Mouse (Mus musculus): ENCODE results near the gene Tmem132a. TPM values are rescaled to one million over a fixed set of nuclear protein-coding genes. Genes with fewer than 3 reads are reported as not detected.

Tmem132a gene
- total and polyA plus RNA-seq, 3 experiments, result 0.01 to 2.3 (median 0.27) TPM

DNA sequence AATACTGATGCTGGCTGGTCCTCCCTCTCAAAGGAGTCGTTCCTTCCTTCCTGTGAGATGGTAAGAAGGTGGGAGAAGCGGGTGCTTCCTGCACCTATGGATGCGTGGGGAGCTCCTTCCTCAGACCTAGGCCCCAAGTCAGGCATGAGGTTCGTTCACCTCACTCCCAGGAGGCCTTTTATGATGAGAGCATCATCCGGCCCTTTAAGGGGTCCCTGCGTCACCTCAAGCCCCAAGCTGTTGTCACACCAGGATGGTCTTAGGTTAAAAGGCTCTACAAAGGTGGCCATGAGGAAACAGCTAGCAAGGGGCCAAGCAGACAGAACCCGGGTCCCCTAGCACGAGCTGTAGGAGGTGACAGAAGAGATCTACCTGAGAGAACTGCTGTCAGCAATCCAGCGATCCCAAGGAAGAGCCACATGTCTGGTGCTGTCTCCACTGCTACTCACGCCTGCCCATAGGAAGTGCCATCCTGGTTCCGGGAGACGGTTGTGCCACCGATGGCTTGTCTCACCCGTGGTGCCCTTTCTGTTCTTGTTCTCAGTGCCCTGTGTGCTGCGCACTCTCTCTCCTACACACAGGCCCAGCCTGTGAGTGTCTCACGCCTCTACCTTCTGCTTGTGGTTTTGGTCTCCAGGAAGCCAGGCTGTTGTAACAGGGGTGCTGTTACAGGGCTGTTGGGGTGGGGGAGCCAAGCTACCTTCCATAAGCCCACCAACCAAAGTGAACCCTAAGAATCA, 40.1 kb downstream of the Tmem132a start, which contains the start of gene Cd6:
TSS of gene Cd6 (minus strand) at position 623 of the 740 bp plus-strand sequence.
- DNase-seq (ENCODE audit: low spot score), result no peak
- no peak for ATAC-seq (ENCODE audit: extremely low read depth, insufficient number of reproducible peaks, low FRiP score, poor library complexity, severe bottlenecking)
- H3K4me1 ChIP-seq (ENCODE audit: insufficient read depth, low read depth, low read length), result peaks cover 5% of the 10 kb centered on the region; the same call in 1 of the 2 replicates
- peaks cover 15% of the 10 kb centered on the region for H3K27me3 ChIP-seq (ENCODE audit: insufficient read depth, low read length)
- H3K9me3 ChIP-seq (replicated peaks), result no peaks in the 10 kb centered on the region
- no peak within 1 kb of the TSS for H3K4me3 ChIP-seq (ENCODE audit: low read depth, low read length)
- TF ChIP-seq TAL1 (conservative IDR thresholded peaks at IDR 0.05; ENCODE audit: low read depth, low read length), result no peak
- no peaks in the 10 kb centered on the region for H3K36me3 ChIP-seq (replicated peaks)

DNA sequence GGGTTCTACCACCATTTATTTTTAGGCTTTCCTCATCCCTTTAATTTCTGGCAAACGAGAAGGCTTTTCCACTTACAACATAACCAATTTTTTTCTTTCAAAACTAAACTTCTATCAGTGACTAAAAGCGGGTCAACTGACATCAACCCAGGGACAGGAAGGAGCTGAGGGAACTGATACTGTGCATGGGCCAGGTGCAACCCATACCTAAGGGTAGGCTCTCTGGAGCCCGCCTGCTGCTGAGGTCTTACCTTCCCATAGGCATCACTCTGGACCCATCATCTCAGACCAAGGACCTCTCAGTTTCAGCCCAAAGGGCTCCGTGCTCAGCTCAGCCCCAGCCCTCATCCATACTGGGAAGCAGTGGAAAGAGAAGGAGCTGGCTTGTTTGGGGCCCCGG, 41.4 kb downstream of the Tmem132a start:
- TF ChIP-seq POLR2AphosphoS5 (IDR thresholded peaks at IDR 0.05; ENCODE audit: insufficient replicate concordance, low read depth, low read length) (no peak), GATA1 (IDR thresholded peaks at IDR 0.05; ENCODE audit: borderline replicate concordance, low read length) (no peak), GATA2 (IDR thresholded peaks at IDR 0.05; ENCODE audit: borderline replicate concordance, low read depth, low read length) (no peak), TAL1 (conservative IDR thresholded peaks at IDR 0.05; ENCODE audit: low read depth, low read length) (no peak), CTCF (IDR thresholded peaks at IDR 0.05; ENCODE audit: low read depth, low read length) (no peak)
- Histone ChIP-seq H3K36me3 (replicated peaks) (no peaks in the 10 kb centered on the region), H3K4me3 (ENCODE audit: low read depth, low read length) (no peak overlapping the region), H3K27me3 (ENCODE audit: insufficient read depth, low read length) (peaks cover 7% of the 10 kb centered on the region), H3K9me3 (replicated peaks) (no peaks in the 10 kb centered on the region), H3K4me1 (ENCODE audit: insufficient read depth, low read depth, low read length) (peaks cover 5% of the 10 kb centered on the region; the same call in 1 of the 2 replicates)
- ATAC-seq (ENCODE audit: extremely low read depth, insufficient number of reproducible peaks, low FRiP score, poor library complexity, severe bottlenecking), result no peak
- DNase-seq (ENCODE audit: low spot score), result no peak

DNA sequence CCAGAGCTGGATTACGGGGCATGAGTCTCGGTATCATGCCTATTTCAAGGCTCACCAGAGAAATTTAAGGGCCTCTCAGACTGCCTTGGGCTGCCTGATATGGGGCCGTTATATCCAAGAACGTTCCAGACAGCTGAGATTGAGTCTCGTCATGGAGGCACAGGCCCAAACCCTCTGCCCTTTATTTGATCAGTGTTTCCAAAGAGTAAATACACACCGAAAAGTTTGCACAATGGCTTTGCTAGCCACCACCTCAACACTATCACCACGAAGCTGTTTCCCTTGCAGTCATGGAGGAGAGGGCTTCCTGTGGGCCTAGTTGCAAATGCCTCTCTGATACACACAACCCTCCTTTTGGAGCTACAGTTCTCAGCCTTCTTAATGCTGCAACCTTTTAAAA, 45.7 kb downstream of the Tmem132a start:
- H3K36me3 ChIP-seq (replicated peaks), result no peaks in the 10 kb centered on the region
- ATAC-seq (ENCODE audit: extremely low read depth, insufficient number of reproducible peaks, low FRiP score, poor library complexity, severe bottlenecking) (no peak), DNase-seq (ENCODE audit: low spot score) (no peak)
- no peaks in the 10 kb centered on the region for H3K9me3 ChIP-seq (replicated peaks)
- no peak for TF ChIP-seq GATA1 (IDR thresholded peaks at IDR 0.05; ENCODE audit: borderline replicate concordance, low read length)
- no peak for TF ChIP-seq CTCF (IDR thresholded peaks at IDR 0.05; ENCODE audit: low read depth, low read length)
- no peak for TF ChIP-seq TAL1 (conservative IDR thresholded peaks at IDR 0.05; ENCODE audit: low read depth, low read length)
- TF ChIP-seq POLR2AphosphoS5 (IDR thresholded peaks at IDR 0.05; ENCODE audit: insufficient replicate concordance, low read depth, low read length), result no peak
- no peak for TF ChIP-seq GATA2 (IDR thresholded peaks at IDR 0.05; ENCODE audit: borderline replicate concordance, low read depth, low read length)
- H3K27me3 ChIP-seq (ENCODE audit: insufficient read depth, low read length), result no peaks in the 10 kb centered on the region; the same call in 1 of the 2 replicates
- no peaks in the 10 kb centered on the region for H3K4me1 ChIP-seq (ENCODE audit: insufficient read depth, low read depth, low read length)
- H3K4me3 ChIP-seq (ENCODE audit: low read depth, low read length), result no peak overlapping the region

DNA sequence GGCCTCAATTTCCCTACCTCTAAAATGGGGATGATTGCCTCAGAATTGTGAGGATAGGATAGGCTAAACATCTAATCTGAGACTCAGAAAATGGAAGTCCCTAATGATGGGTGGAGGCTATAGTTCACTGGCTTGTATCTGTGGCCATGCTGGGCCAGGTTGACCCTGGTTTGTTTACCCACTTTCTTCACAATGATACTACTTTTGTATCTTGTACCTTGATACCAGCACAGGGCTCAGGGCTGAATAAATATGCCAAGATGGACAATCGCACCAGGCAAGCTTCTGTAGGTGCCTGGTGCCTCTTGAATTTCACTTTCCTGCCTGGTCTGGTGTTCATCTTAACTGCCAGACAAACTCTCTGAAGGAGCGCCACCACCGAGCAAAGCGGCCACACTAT, 47.2 kb downstream of the Tmem132a start:
- TF ChIP-seq GATA2 (IDR thresholded peaks at IDR 0.05; ENCODE audit: borderline replicate concordance, low read depth, low read length), result no peak
- no peak for TF ChIP-seq POLR2AphosphoS5 (IDR thresholded peaks at IDR 0.05; ENCODE audit: insufficient replicate concordance, low read depth, low read length)
- no peaks in the 10 kb centered on the region for H3K9me3 ChIP-seq (replicated peaks)
- H3K4me3 ChIP-seq (ENCODE audit: low read depth, low read length), result no peak overlapping the region
- ATAC-seq (ENCODE audit: extremely low read depth, insufficient number of reproducible peaks, low FRiP score, poor library complexity, severe bottlenecking) (no peak), DNase-seq (ENCODE audit: low spot score) (no peak)
- H3K27me3 ChIP-seq (ENCODE audit: insufficient read depth, low read length), result peaks cover 1% of the 10 kb centered on the region; the same call in 1 of the 2 replicates
- H3K4me1 ChIP-seq (ENCODE audit: insufficient read depth, low read depth, low read length), result peaks cover 7% of the 10 kb centered on the region; the same call in 1 of the 2 replicates
- no peaks in the 10 kb centered on the region for H3K36me3 ChIP-seq (replicated peaks)

DNA sequence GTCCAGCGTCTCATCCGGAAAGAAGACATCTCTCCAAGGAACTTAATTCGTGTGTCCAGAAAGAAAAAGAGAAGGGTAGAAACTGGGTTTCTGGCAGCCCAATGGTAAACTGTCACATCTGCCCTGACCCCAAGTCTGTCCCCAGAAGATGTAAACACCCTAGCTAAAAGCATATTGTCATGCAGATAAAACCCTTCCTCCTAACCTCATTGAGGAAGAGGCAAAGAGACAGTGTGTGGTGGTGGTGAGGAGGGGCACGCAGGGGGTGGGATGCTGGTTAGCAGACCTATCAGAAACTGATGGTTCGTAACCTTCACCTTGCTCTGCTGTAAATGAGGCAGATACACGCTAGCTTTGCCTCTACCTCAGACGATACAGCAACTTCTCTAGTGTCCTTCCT, 48.4 kb downstream of the Tmem132a start:
- TF ChIP-seq GATA2 (IDR thresholded peaks at IDR 0.05; ENCODE audit: borderline replicate concordance, low read depth, low read length) (no peak), GATA1 (IDR thresholded peaks at IDR 0.05; ENCODE audit: borderline replicate concordance, low read length) (no peak), TAL1 (conservative IDR thresholded peaks at IDR 0.05; ENCODE audit: low read depth, low read length) (no peak), CTCF (IDR thresholded peaks at IDR 0.05; ENCODE audit: low read depth, low read length) (no peak)
- peaks cover 7% of the 10 kb centered on the region; the same call in 1 of the 2 replicates for H3K4me1 ChIP-seq (ENCODE audit: insufficient read depth, low read depth, low read length)
- no peaks in the 10 kb centered on the region for H3K36me3 ChIP-seq (replicated peaks)
- DNase-seq (ENCODE audit: low spot score) (no peak), ATAC-seq (ENCODE audit: extremely low read depth, insufficient number of reproducible peaks, low FRiP score, poor library complexity, severe bottlenecking) (no peak)
- H3K4me3 ChIP-seq (ENCODE audit: low read depth, low read length), result no peak overlapping the region
- H3K27me3 ChIP-seq (ENCODE audit: insufficient read depth, low read length), result peaks cover 3% of the 10 kb centered on the region; the same call in 1 of the 2 replicates
- no peaks in the 10 kb centered on the region for H3K9me3 ChIP-seq (replicated peaks)

DNA sequence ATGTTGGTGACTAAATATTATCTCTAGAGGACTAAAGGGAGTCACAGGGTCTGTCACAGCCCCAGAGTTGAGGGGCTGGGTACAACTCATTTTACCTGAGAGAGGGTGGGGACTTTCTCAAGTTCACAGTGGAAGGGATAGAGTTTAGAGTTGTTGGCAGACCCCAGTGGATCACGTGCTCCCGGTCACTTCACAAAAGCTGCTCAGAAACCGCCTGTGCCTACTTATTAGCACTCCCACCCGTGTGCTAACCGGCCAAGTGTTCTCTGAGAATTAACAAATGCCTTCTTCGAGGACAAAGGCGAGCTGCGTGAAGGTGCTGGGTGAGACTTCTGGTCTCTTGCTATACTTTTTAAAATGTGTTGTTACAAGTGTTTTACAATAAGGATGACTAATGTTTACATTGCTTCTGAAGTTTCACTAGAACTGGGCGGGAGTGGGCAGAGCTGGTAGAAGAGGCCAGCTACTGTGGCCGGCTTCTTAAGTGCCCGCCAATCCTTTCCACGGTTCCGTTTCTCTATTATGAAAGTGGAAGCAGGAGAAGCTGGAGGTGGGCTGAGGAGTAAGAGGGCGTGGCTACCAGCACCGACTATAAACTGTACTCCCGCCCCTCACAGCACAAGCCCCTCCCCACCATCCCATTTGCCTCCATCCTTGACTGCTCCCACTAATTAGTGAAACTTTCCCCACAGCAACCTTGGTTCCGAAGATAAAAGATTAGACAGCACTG, 51.4 kb downstream of the Tmem132a start:
- peaks cover 3% of the 10 kb centered on the region; the same call in 1 of the 2 replicates for H3K27me3 ChIP-seq (ENCODE audit: insufficient read depth, low read length)
- H3K4me1 ChIP-seq (ENCODE audit: insufficient read depth, low read depth, low read length), result peaks cover 7% of the 10 kb centered on the region; the same call in 1 of the 2 replicates
- no peak overlapping the region for H3K4me3 ChIP-seq (ENCODE audit: low read depth, low read length)
- ATAC-seq (ENCODE audit: extremely low read depth, insufficient number of reproducible peaks, low FRiP score, poor library complexity, severe bottlenecking) (no peak), DNase-seq (ENCODE audit: low spot score) (no peak)
- H3K36me3 ChIP-seq (replicated peaks), result no peaks in the 10 kb centered on the region
- TF ChIP-seq GATA1 (IDR thresholded peaks at IDR 0.05; ENCODE audit: borderline replicate concordance, low read length) (no peak), CTCF (IDR thresholded peaks at IDR 0.05; ENCODE audit: low read depth, low read length) (no peak), GATA2 (IDR thresholded peaks at IDR 0.05; ENCODE audit: borderline replicate concordance, low read depth, low read length) (no peak), POLR2AphosphoS5 (IDR thresholded peaks at IDR 0.05; ENCODE audit: insufficient replicate concordance, low read depth, low read length) (no peak), TAL1 (conservative IDR thresholded peaks at IDR 0.05; ENCODE audit: low read depth, low read length) (no peak)
- H3K9me3 ChIP-seq (replicated peaks), result no peaks in the 10 kb centered on the region

Measured in G1E (cell line).